ENCODE assay signal across 18 mouse cellular contexts in the genomic region with DNA sequence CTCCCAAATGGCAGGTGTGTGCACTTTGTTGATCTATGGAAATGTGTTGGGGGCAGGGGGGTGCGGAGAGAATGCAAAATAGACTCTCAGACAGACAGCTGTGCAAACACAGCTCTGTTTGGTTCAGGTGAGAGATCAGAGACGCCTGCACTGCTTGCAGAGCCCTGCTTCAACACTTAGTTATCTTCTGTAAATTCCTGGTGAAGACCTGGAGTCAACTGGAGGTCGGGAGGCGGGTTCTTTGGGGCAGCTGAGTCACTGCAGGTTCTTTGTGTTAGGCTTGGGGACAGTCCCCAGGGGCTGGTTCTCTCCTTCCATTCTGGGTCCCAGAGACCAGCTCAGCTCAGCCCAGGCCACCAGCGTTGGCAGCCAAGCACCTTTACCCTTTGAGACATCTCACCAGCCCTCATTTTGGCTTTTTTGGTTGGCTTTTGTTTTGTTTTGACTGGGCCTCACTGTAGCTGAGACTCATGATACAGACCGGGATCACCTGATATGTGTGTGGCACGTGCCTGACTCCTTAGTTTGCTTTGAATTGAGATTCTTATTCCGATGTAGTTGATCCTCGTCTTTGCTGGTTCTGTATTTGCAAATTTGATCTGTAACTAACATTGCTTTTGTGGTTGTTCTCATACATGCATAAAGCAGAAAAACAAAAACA. TPM values are rescaled to one million over a fixed set of nuclear protein-coding genes. Genes with fewer than 3 reads are reported as not detected.
A peak's percentile ranks its signal among the peaks of the same experiment; 100 is the strongest.
DNase-seq lines count a peak whose midpoint lies in the region; ATAC-seq and TF ChIP-seq lines count a peak whose summit lies in the region.
"Had no signal": no experiment of that assay in that cellular context is flagged by ENCODE, and none has a peak within 500 bp of the region (broad histone marks: within the 10 kb centered on the region; RNA-seq: fewer than 3 reads in every experiment).

No protein-coding gene starts in this region.

- no peak for TF ChIP-seq POLR2A in CH12.LX (IDR thresholded peaks at IDR 0.05; ENCODE audit: low read depth, low read length)

- H3K27ac ChIP-seq in heart, embryonic 10.5 days: peak overlapping the region; percentile 26; the same call in 1 of the 2 replicates
- H3K27ac ChIP-seq in liver, embryonic 12.5 days: peak overlapping the region; percentile 39; the same call in 1 of the 2 replicates
- no peak overlapping the region for H3K27ac ChIP-seq in CH12.LX (ENCODE audit: insufficient read depth, low read depth)
- H3K27ac ChIP-seq in liver, embryonic 15.5 days (replicated peaks): peak overlapping the region; percentile 53
- H3K27ac ChIP-seq in forebrain, postnatal 0 days (ENCODE audit: low read depth, low read length): no peak overlapping the region
- no peak overlapping the region for H3K27ac ChIP-seq in forebrain, embryonic 11.5 days (ENCODE audit: low read depth, low read length)
- H3K27ac ChIP-seq: hindbrain, embryonic 14.5 days; macrophage had no signal

- in situ Hi-C loops in CH12.LX (cut with MboI; ENCODE audit: low pct_ligation_motif_present, low pct_unique_long_range_greater_than_20kb, low sequenced_read_pairs): no loop called here

- H3K36me3 ChIP-seq in heart, embryonic 10.5 days: peaks cover 10% of the 10 kb centered on the region
- no peaks in the 10 kb centered on the region for H3K36me3 ChIP-seq in liver, embryonic 12.5 days
- H3K36me3 ChIP-seq in CH12.LX (replicated peaks in 1 of 2; ENCODE audit: control insufficient read depth in 1 of 2, insufficient read depth in 1 of 2, low read length in 1 of 2): no peaks in the 10 kb centered on the region
- no peaks in the 10 kb centered on the region for H3K36me3 ChIP-seq in liver, embryonic 15.5 days (replicated peaks)
- no peaks in the 10 kb centered on the region for H3K36me3 ChIP-seq in forebrain, postnatal 0 days (ENCODE audit: insufficient read depth)
- H3K36me3 ChIP-seq in forebrain, embryonic 11.5 days (ENCODE audit: control insufficient read depth, insufficient read depth, low read length): no peaks in the 10 kb centered on the region
- H3K36me3 ChIP-seq: G1E had no signal

- no peak overlapping the region for H3K4me3 ChIP-seq in heart, embryonic 10.5 days
- H3K4me3 ChIP-seq in liver, embryonic 12.5 days: no peak overlapping the region
- H3K4me3 ChIP-seq in CH12.LX (replicated peaks in 1 of 3; ENCODE audit: low read depth in 2 of 3, low read length in 2 of 3, poor library complexity in 1 of 3): no peak overlapping the region
- no peak overlapping the region for H3K4me3 ChIP-seq in liver, embryonic 15.5 days (replicated peaks)
- no peak overlapping the region for H3K4me3 ChIP-seq in forebrain, postnatal 0 days (ENCODE audit: low read depth, low read length)
- H3K4me3 ChIP-seq in forebrain, embryonic 11.5 days (ENCODE audit: low read depth, low read length): no peak overlapping the region

- DNase-seq in heart, embryonic 10.5 days (ENCODE audit: low spot score): no peak
- no peak for DNase-seq in heart, postnatal 10 days
- DNase-seq in liver (no peak), CH12.LX (ENCODE audit: extremely low read depth) (peak; percentile 65)
- DNase-seq in forebrain, postnatal 0 days: no peak
- no peak for DNase-seq in forebrain, embryonic 11.5 days (ENCODE audit: low spot score)
- DNase-seq: adrenal gland, postnatal 36 days; cerebellum, postnatal 10 days; gastrocnemius, postnatal 36 days; kidney, adult 9 months; midbrain, embryonic 14.5 days; right cerebral cortex, postnatal 25 days had no signal

- no peak overlapping the region for H3K4me2 ChIP-seq in liver, embryonic 12.5 days
- peak overlapping the region; percentile 35; the same call in 1 of the 2 replicates for H3K4me2 ChIP-seq in CH12.LX (ENCODE audit: insufficient read depth, low read depth, poor library complexity, severe bottlenecking)
- no peak overlapping the region for H3K4me2 ChIP-seq in liver, embryonic 15.5 days
- no peak overlapping the region for H3K4me2 ChIP-seq in forebrain, postnatal 0 days (ENCODE audit: low read depth)
- H3K4me2 ChIP-seq in forebrain, embryonic 11.5 days (ENCODE audit: low read depth, low read length, severe bottlenecking): no peak overlapping the region
- H3K4me2 ChIP-seq: hindbrain, embryonic 14.5 days had no signal

- H3K79me2 ChIP-seq in CH12.LX (replicated peaks; ENCODE audit: control insufficient read depth, extremely low read depth, insufficient read depth, poor library complexity, severe bottlenecking): no peaks in the 10 kb centered on the region

- 31% methylated on average over 9 of the region's 9 CpGs for WGBS in heart, embryonic 10.5 days
- 42% methylated on average over 9 of the region's 9 CpGs for WGBS in liver, embryonic 12.5 days (ENCODE audit: insufficient replicate concordance)
- 46% methylated on average over 9 of the region's 9 CpGs for WGBS in liver, embryonic 15.5 days (ENCODE audit: insufficient replicate concordance)
- WGBS in forebrain, postnatal 0 days: 65% methylated on average over 9 of the region's 9 CpGs
- WGBS in forebrain, embryonic 11.5 days: 58% methylated on average over 9 of the region's 9 CpGs

- no peak for TF ChIP-seq CTCF in CH12.LX (conservative IDR thresholded peaks at IDR 0.05 in 1 of 2, IDR thresholded peaks at IDR 0.05 in 1 of 2; ENCODE audit: low read depth in 2 of 2, low read length in 2 of 2)
- TF ChIP-seq CTCF in forebrain, postnatal 0 days (IDR thresholded peaks at IDR 0.05; ENCODE audit: low read depth): no peak

- intact Hi-C loops in heart, postnatal 10 days (cut with DNase I): no loop called here

- TF ChIP-seq RAD21 in CH12.LX (IDR thresholded peaks at IDR 0.05; ENCODE audit: low read depth, low read length): no peak

- H3K9ac ChIP-seq in liver, embryonic 12.5 days: no peak overlapping the region
- H3K9ac ChIP-seq in CH12.LX (ENCODE audit: insufficient read depth, low read depth): no peak overlapping the region
- H3K9ac ChIP-seq in liver, embryonic 15.5 days: no peak overlapping the region
- H3K9ac ChIP-seq in forebrain, postnatal 0 days: no peak overlapping the region
- no peak overlapping the region for H3K9ac ChIP-seq in forebrain, embryonic 11.5 days (ENCODE audit: low read length)
- H3K9ac ChIP-seq: hindbrain, embryonic 14.5 days had no signal

- TF ChIP-seq EP300 in CH12.LX (IDR thresholded peaks at IDR 0.05; ENCODE audit: low read length): no peak

- dilution Hi-C loops in CH12.LX (cut with MboI; ENCODE audit: extremely low pct_ligation_motif_present, extremely low pct_unique_long_range_greater_than_20kb, low sequenced_read_pairs): no loop called here

- ATAC-seq in liver, embryonic 12.5 days: peak; percentile 34; the same call in 1 of the 2 replicates
- ATAC-seq in liver, embryonic 15.5 days (ENCODE audit: insufficient read depth): peak; percentile 31; the same call in 1 of the 2 replicates
- no peak for ATAC-seq in forebrain, postnatal 0 days
- no peak for ATAC-seq in forebrain, embryonic 11.5 days (replicated peaks; ENCODE audit: low FRiP score)

- H3K9me3 ChIP-seq in heart, embryonic 10.5 days: no peaks in the 10 kb centered on the region
- H3K9me3 ChIP-seq in liver, embryonic 12.5 days (replicated peaks): no peaks in the 10 kb centered on the region
- H3K9me3 ChIP-seq in CH12.LX (replicated peaks; ENCODE audit: low read length): no peaks in the 10 kb centered on the region
- no peaks in the 10 kb centered on the region for H3K9me3 ChIP-seq in liver, embryonic 15.5 days (replicated peaks)
- no peaks in the 10 kb centered on the region for H3K9me3 ChIP-seq in forebrain, postnatal 0 days (ENCODE audit: low read length)
- H3K9me3 ChIP-seq in forebrain, embryonic 11.5 days (ENCODE audit: control insufficient read depth, low read length): no peaks in the 10 kb centered on the region; the same call in 1 of the 2 replicates
- H3K9me3 ChIP-seq: G1E had no signal

- peaks cover 78% of the 10 kb centered on the region for H3K4me1 ChIP-seq in heart, embryonic 10.5 days
- H3K4me1 ChIP-seq in liver, embryonic 12.5 days: peaks cover 42% of the 10 kb centered on the region
- peaks cover 14 to 49% of the 10 kb centered on the region in 2 experiments for H3K4me1 ChIP-seq in CH12.LX (ENCODE audit: control insufficient read depth in 1 of 2, insufficient read depth in 2 of 2)
- peaks cover 57% of the 10 kb centered on the region for H3K4me1 ChIP-seq in liver, embryonic 15.5 days (replicated peaks)
- no peaks in the 10 kb centered on the region for H3K4me1 ChIP-seq in forebrain, postnatal 0 days (ENCODE audit: insufficient read depth)
- no peaks in the 10 kb centered on the region for H3K4me1 ChIP-seq in forebrain, embryonic 11.5 days (replicated peaks; ENCODE audit: control insufficient read depth, insufficient read depth, low read length)

- H3K27me3 ChIP-seq in heart, embryonic 10.5 days (ENCODE audit: insufficient read depth, poor library complexity, severe bottlenecking): peaks cover 50% of the 10 kb centered on the region
- H3K27me3 ChIP-seq in liver, embryonic 12.5 days (replicated peaks): peaks cover 48% of the 10 kb centered on the region
- peaks cover 12% of the 10 kb centered on the region for H3K27me3 ChIP-seq in CH12.LX (replicated peaks)
- H3K27me3 ChIP-seq in liver, embryonic 15.5 days: peaks cover 26% of the 10 kb centered on the region
- peaks cover 3% of the 10 kb centered on the region; the same call in 1 of the 2 replicates for H3K27me3 ChIP-seq in forebrain, postnatal 0 days (ENCODE audit: insufficient read depth, low read length)
- H3K27me3 ChIP-seq in forebrain, embryonic 11.5 days (ENCODE audit: control insufficient read depth, insufficient read depth, low read length): peaks cover 13% of the 10 kb centered on the region

RNA-seq across cellular contexts. Expression of a gene that starts 25.7 kb away (rescaled TPM):
- polyA plus RNA-seq in heart, embryonic 10.5 days (2016; fragmentation: Nextera tagmentation; extraction: Ambion mirVana): 0.63 and 1.3 TPM in 2 replicates
- total RNA-seq in heart, postnatal 10 days (2021): not detected
- 0.62 and 0.66 TPM in 2 replicates for polyA plus RNA-seq in liver, embryonic 12.5 days (2016; fragmentation: Nextera tagmentation; extraction: Ambion mirVana)
- total RNA-seq in CH12.LX (2012; rRNA removed) (0.25 TPM in 1 of 2 replicates, not detected in the other), CH12.LX (2014; rRNA removed) (not detected in 2 replicates)
- polyA plus RNA-seq in CH12.LX (2012; ENCODE audit: insufficient read length, low read depth): not detected in 2 replicates
- polyA plus RNA-seq in liver, embryonic 15.5 days (2015; fragmentation: Nextera tagmentation; extraction: Ambion mirVana): 1.4 and 1.7 TPM in 2 replicates
- 0.14 and 0.31 TPM in 2 replicates for total RNA-seq in forebrain, postnatal 0 days (2014; rRNA removed)
- polyA plus RNA-seq in forebrain, postnatal 0 days (2015; fragmentation: Nextera tagmentation; extraction: Ambion mirVana): 0.33 and 0.35 TPM in 2 replicates
- 0.40 TPM in 1 of 2 replicates, not detected in the other for polyA plus RNA-seq in forebrain, embryonic 11.5 days (2014; fragmentation: Nextera tagmentation; extraction: Ambion mirVana)
- total RNA-seq: adrenal gland, postnatal 36 days; G1E; gastrocnemius, postnatal 36 days; left cerebral cortex, postnatal 14 days had no signal
- polyA plus RNA-seq: G1E, macrophage had no signal

RNA-seq across cellular contexts. Expression of a gene that starts 26.4 kb away (rescaled TPM):
- polyA plus RNA-seq in heart, embryonic 10.5 days (2016; fragmentation: Nextera tagmentation; extraction: Ambion mirVana): 0.99 and 1.1 TPM in 2 replicates
- 1 to 10 TPM; 1.5 to 2.0 TPM for total RNA-seq in heart, postnatal 10 days (2021)
- 0.10 and 0.31 TPM in 2 replicates for polyA plus RNA-seq in liver, embryonic 12.5 days (2016; fragmentation: Nextera tagmentation; extraction: Ambion mirVana)
- total RNA-seq in CH12.LX (2012; rRNA removed) (not detected in 2 replicates), CH12.LX (2014; rRNA removed) (not detected in 2 replicates)
- polyA plus RNA-seq in CH12.LX (2012; ENCODE audit: insufficient read length, low read depth): not detected in 2 replicates
- polyA plus RNA-seq in liver, embryonic 15.5 days (2015; fragmentation: Nextera tagmentation; extraction: Ambion mirVana): 0.51 and 0.62 TPM in 2 replicates
- total RNA-seq in forebrain, postnatal 0 days (2014; rRNA removed): 0.05 and 0.08 TPM in 2 replicates
- polyA plus RNA-seq in forebrain, postnatal 0 days (2015; fragmentation: Nextera tagmentation; extraction: Ambion mirVana): 0.22 TPM in 1 of 2 replicates, not detected in the other
- polyA plus RNA-seq in forebrain, embryonic 11.5 days (2014; fragmentation: Nextera tagmentation; extraction: Ambion mirVana): 0.27 and 0.31 TPM in 2 replicates

RNA-seq across cellular contexts. Expression of a gene that starts 39.2 kb away (rescaled TPM):
- polyA plus RNA-seq in heart, embryonic 10.5 days (2016; fragmentation: Nextera tagmentation; extraction: Ambion mirVana): 23.0 and 28.5 TPM in 2 replicates
- total RNA-seq in heart, postnatal 10 days (2021): 10 to 100 TPM; 14.0 to 15.5 TPM
- polyA plus RNA-seq in liver, embryonic 12.5 days (2016; fragmentation: Nextera tagmentation; extraction: Ambion mirVana): 17.6 and 18.0 TPM in 2 replicates
- total RNA-seq in CH12.LX (2012; rRNA removed): 15.4 and 16.9 TPM in 2 replicates
- 13.8 and 18.0 TPM in 2 replicates for total RNA-seq in CH12.LX (2014; rRNA removed)
- 16.5 and 17.0 TPM in 2 replicates for polyA plus RNA-seq in CH12.LX (2012; ENCODE audit: insufficient read length, low read depth)
- 14.7 and 15.2 TPM in 2 replicates for polyA plus RNA-seq in liver, embryonic 15.5 days (2015; fragmentation: Nextera tagmentation; extraction: Ambion mirVana)
- 17.4 and 17.9 TPM in 2 replicates for total RNA-seq in forebrain, postnatal 0 days (2014; rRNA removed)
- polyA plus RNA-seq in forebrain, postnatal 0 days (2015; fragmentation: Nextera tagmentation; extraction: Ambion mirVana): 8.8 and 10.8 TPM in 2 replicates
- polyA plus RNA-seq in forebrain, embryonic 11.5 days (2014; fragmentation: Nextera tagmentation; extraction: Ambion mirVana): 29.6 and 32.2 TPM in 2 replicates

RNA-seq across cellular contexts. Expression of a gene that starts 42.0 kb away (rescaled TPM):
- 552 and 644 TPM in 2 replicates for polyA plus RNA-seq in heart, embryonic 10.5 days (2016; fragmentation: Nextera tagmentation; extraction: Ambion mirVana)
- total RNA-seq in heart, postnatal 10 days (2021): 100 to 1,000 TPM; 119 to 132 TPM
- polyA plus RNA-seq in liver, embryonic 12.5 days (2016; fragmentation: Nextera tagmentation; extraction: Ambion mirVana): 546 and 555 TPM in 2 replicates
- 48.2 and 48.7 TPM in 2 replicates for total RNA-seq in CH12.LX (2012; rRNA removed)
- total RNA-seq in CH12.LX (2014; rRNA removed): 30.1 and 30.6 TPM in 2 replicates
- 102 and 121 TPM in 2 replicates for polyA plus RNA-seq in CH12.LX (2012; ENCODE audit: insufficient read length, low read depth)
- polyA plus RNA-seq in liver, embryonic 15.5 days (2015; fragmentation: Nextera tagmentation; extraction: Ambion mirVana): 422 and 473 TPM in 2 replicates
- total RNA-seq in forebrain, postnatal 0 days (2014; rRNA removed): 26.3 and 42.6 TPM in 2 replicates
- 54.0 and 59.6 TPM in 2 replicates for polyA plus RNA-seq in forebrain, postnatal 0 days (2015; fragmentation: Nextera tagmentation; extraction: Ambion mirVana)
- 253 and 286 TPM in 2 replicates for polyA plus RNA-seq in forebrain, embryonic 11.5 days (2014; fragmentation: Nextera tagmentation; extraction: Ambion mirVana)

Comparison
In these comparisons a context has a peak if more than half of its experiments do, and no peak if none do; other contexts are left out.
1. H3K27ac ChIP-seq: peak in heart, embryonic 10.5 days (single experiment), liver, embryonic 12.5 days (single experiment) and liver, embryonic 15.5 days (single experiment); none in CH12.LX (single experiment), forebrain, postnatal 0 days (single experiment) and forebrain, embryonic 11.5 days (single experiment).
2. ATAC-seq: peak in liver, embryonic 12.5 days (single experiment) and liver, embryonic 15.5 days (single experiment); none in forebrain, postnatal 0 days (single experiment) and forebrain, embryonic 11.5 days (single experiment).